Comparison of ENCODE assay signal across 8 mouse cellular contexts in the genomic region with DNA sequence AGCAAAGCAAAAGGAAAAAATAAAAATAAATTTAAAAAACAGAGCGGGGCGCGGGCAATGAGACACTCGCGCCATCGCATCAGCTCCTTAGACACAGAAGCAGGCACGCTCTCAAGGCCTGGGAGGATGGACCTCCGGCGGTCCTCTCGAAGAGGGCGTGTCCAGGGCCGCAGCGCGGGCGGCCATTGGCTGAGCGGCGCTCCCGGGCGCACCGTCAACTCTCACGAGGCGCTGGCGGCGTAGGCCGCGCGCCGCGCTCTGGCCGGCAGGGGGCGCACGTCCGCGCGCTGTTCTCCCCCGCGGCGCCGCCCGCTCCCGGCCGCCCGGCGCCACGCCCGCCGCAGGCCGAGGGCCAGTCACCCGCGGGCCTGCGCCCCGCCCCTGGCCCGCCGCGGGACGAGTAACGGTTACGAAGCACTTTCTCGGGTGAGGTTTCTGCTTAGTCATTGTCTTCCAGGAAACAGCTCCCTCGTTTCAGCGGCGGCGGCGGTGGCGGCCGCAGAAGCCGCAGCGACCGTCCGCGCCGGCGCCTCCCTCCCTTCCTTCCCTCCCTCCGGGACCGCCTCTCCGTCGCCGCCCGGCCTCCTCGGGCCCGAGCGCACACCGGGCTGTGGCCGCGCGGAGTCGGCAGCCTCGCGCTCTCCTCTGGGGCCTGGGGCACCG. TPM values are rescaled to one million over a fixed set of nuclear protein-coding genes. Genes with fewer than 3 reads are reported as not detected.
DNase-seq lines count a peak whose midpoint lies in the region; ATAC-seq and TF ChIP-seq lines count a peak whose summit lies in the region.

Gene Gclm (plus strand): TSS at position 343 of the 663 bp plus-strand sequence.

- TF ChIP-seq RAD21 in MEL (IDR thresholded peaks at IDR 0.05; ENCODE audit: low read depth, low read length), result no peak

- H3K4me3 ChIP-seq in MEL (ENCODE audit: control insufficient read depth in 1 of 2, insufficient read depth in 1 of 2, low read depth in 2 of 2, low read length in 2 of 2), result peak within 1 kb of the TSS; percentile 79 to 99
- peak within 1 kb of the TSS; percentile 64 for H3K4me3 ChIP-seq in cerebellum, adult 2 months (replicated peaks; ENCODE audit: insufficient read depth, low read depth, low read length)
- H3K4me3 ChIP-seq in lung, embryonic 16.5 days (ENCODE audit: low read length), result peak within 1 kb of the TSS; percentile 97

- ATAC-seq in hematopoietic stem cell, adult 5-6 weeks (replicated peaks in 1 of 2; ENCODE audit: insufficient read depth in 1 of 2, low FRiP score in 2 of 2, low TSS enrichment in 1 of 2, low read depth in 1 of 2, poor library complexity in 2 of 2, severe bottlenecking in 2 of 2), result peak; percentile 86
- peak; percentile 98 for ATAC-seq in lung, embryonic 16.5 days (ENCODE audit: low read depth)

- peaks cover 12 to 21% of the 10 kb centered on the region in 2 experiments for H3K4me1 ChIP-seq in MEL (ENCODE audit: control insufficient read depth in 1 of 2, insufficient read depth in 2 of 2, low read length in 2 of 2)
- peaks cover 3% of the 10 kb centered on the region for H3K4me1 ChIP-seq in cerebellum, adult 2 months (ENCODE audit: control insufficient read depth, insufficient read depth, low read length)
- H3K4me1 ChIP-seq in lung, embryonic 16.5 days (replicated peaks; ENCODE audit: control insufficient read depth, insufficient read depth, low read length), result peaks cover 26% of the 10 kb centered on the region

- peak within 1 kb of the TSS; percentile 78 for H3K4me2 ChIP-seq in lung, embryonic 16.5 days (ENCODE audit: low read depth, low read length)

- H3K9ac ChIP-seq in MEL (ENCODE audit: control insufficient read depth, low read depth, low read length, poor library complexity, severe bottlenecking), result peak within 1 kb of the TSS; percentile 89
- peak within 1 kb of the TSS; percentile 88 for H3K9ac ChIP-seq in lung, embryonic 16.5 days (ENCODE audit: low read length)

- H3K79me2 ChIP-seq in MEL (ENCODE audit: control insufficient read depth, insufficient read depth, low read length, poor library complexity), result peaks cover 42% of the 10 kb centered on the region

- no peaks in the 10 kb centered on the region for H3K9me3 ChIP-seq in MEL (replicated peaks; ENCODE audit: insufficient read depth, low read length)
- no peaks in the 10 kb centered on the region for H3K9me3 ChIP-seq in lung, embryonic 16.5 days (ENCODE audit: control insufficient read depth, low read length)

- no peaks in the 10 kb centered on the region for H3K27me3 ChIP-seq in MEL (ENCODE audit: control insufficient read depth in 1 of 2, insufficient read depth in 2 of 2, low read length in 2 of 2)
- H3K27me3 ChIP-seq in cerebellum, adult 2 months (ENCODE audit: control insufficient read depth, insufficient read depth, low read length), result no peaks in the 10 kb centered on the region
- no peaks in the 10 kb centered on the region for H3K27me3 ChIP-seq in lung, embryonic 16.5 days (ENCODE audit: control insufficient read depth, insufficient read depth, low read depth, low read length)

- TF ChIP-seq CTCF in MEL (IDR thresholded peaks at IDR 0.05 in 2 of 3, conservative IDR thresholded peaks at IDR 0.05 in 1 of 3; ENCODE audit: control insufficient read depth in 1 of 3, insufficient read depth in 1 of 3, low read depth in 2 of 3, low read length in 3 of 3, poor library complexity in 1 of 3, severe bottlenecking in 1 of 3), result peak in 2 of 3 experiments; percentile 65 to 85; a peak in 5 of 6 replicates
- TF ChIP-seq CTCF in cerebellum, adult 2 months (IDR thresholded peaks at IDR 0.05; ENCODE audit: borderline replicate concordance, insufficient read depth, low read depth, low read length), result peak; percentile 47; the same call in 1 of the 2 replicates

- H3K36me3 ChIP-seq in MEL (ENCODE audit: control insufficient read depth in 1 of 2, insufficient read depth in 2 of 2, low read length in 2 of 2), result peaks cover 6 to 34% of the 10 kb centered on the region in 2 experiments
- H3K36me3 ChIP-seq in lung, embryonic 16.5 days (ENCODE audit: control insufficient read depth, insufficient read depth, low read length), result no peaks in the 10 kb centered on the region

- peak within 1 kb of the TSS; percentile 71 for H3K27ac ChIP-seq in MEL (ENCODE audit: control insufficient read depth, low read depth, low read length)
- peak within 1 kb of the TSS; percentile 74 for H3K27ac ChIP-seq in cerebellum, adult 2 months (ENCODE audit: insufficient read depth, low read length)
- H3K27ac ChIP-seq in lung, embryonic 16.5 days (ENCODE audit: low read length), result peak within 1 kb of the TSS; percentile 84

- TF ChIP-seq EP300 in MEL (IDR thresholded peaks at IDR 0.05; ENCODE audit: low read depth in 1 of 2, low read length in 2 of 2), result peak; percentile 48 to 81; a peak in 3 of 4 replicates

- TF ChIP-seq POLR2A in MEL (IDR thresholded peaks at IDR 0.05; ENCODE audit: control insufficient read depth in 1 of 2, insufficient read depth in 1 of 2, low read depth in 1 of 2, low read length in 2 of 2, poor library complexity in 1 of 2), result peak in 1 of 2 experiments; percentile 78; a peak in 2 of 4 replicates
- TF ChIP-seq POLR2A in cerebellum, adult 2 months (IDR thresholded peaks at IDR 0.05; ENCODE audit: borderline replicate concordance, insufficient read depth, low read length), result peak; percentile 57; the same call in 1 of the 2 replicates

- DNase-seq in MEL (ENCODE audit: low read depth, low spot score), result peak; percentile 95
- peak; percentile 92 to 95 for DNase-seq in cerebellum, adult 2 months
- peak; percentile 94 for DNase-seq in forelimb bud, embryonic 11.5 days (ENCODE audit: low read depth, low spot score)
- DNase-seq in layer of hippocampus, adult 9-10 months (ENCODE audit: low spot score), result peak; percentile 73
- peak; percentile 73 for DNase-seq in ovary, postnatal 10 days (ENCODE audit: low spot score)
- DNase-seq in thymus, postnatal 10 days (ENCODE audit: low spot score in 2 of 2), result peak; percentile 86 to 89

- WGBS in cerebellum, adult 2 months, result under 1% methylated on average over 82 of the region's 90 CpGs
- WGBS in lung, embryonic 16.5 days, result under 1% methylated on average over 75 of the region's 90 CpGs

TF ChIP-seq in MEL, 35 proteins besides CTCF, POLR2A, EP300 and RAD21 (continues in another document):
- TF ChIP-seq MXI1 (IDR thresholded peaks at IDR 0.05; ENCODE audit: low read depth, low read length) (peak; percentile 73; the same call in 1 of the 2 replicates), JUND (IDR thresholded peaks at IDR 0.05; ENCODE audit: low read depth, low read length) (no peak), USF1 (IDR thresholded peaks at IDR 0.05; ENCODE audit: low read depth, low read length) (no peak), ETS1 (IDR thresholded peaks at IDR 0.05; ENCODE audit: low read depth, low read length) (peak; percentile 80), TCF12 (IDR thresholded peaks at IDR 0.05; ENCODE audit: low read depth, low read length) (peak; percentile 55), NRF1 (IDR thresholded peaks at IDR 0.05; ENCODE audit: insufficient read depth, low read depth, low read length, poor library complexity, severe bottlenecking) (0 out of 2 replicates have a peak, but pooled peaks have one; percentile 4), ELF1 (IDR thresholded peaks at IDR 0.05; ENCODE audit: low read depth, low read length) (peak; percentile 30; the same call in 1 of the 2 replicates), GATA1 (IDR thresholded peaks at IDR 0.05; ENCODE audit: low read depth, low read length) (no peak), SIN3A (IDR thresholded peaks at IDR 0.05; ENCODE audit: low read length) (peak; percentile 68), MAZ (IDR thresholded peaks at IDR 0.05; ENCODE audit: low read depth, low read length) (peak; percentile 19; the same call in 1 of the 2 replicates), POLR2AphosphoS2 (IDR thresholded peaks at IDR 0.05; ENCODE audit: low read length) (peak; percentile 66; the same call in 1 of the 2 replicates), BHLHE40 (IDR thresholded peaks at IDR 0.05; ENCODE audit: borderline replicate concordance, low read depth, low read length) (no peak), MEF2A (IDR thresholded peaks at IDR 0.05; ENCODE audit: extremely low read depth, insufficient replicate concordance, low read depth, low read length, poor library complexity, severe bottlenecking) (no peak), CHD2 (IDR thresholded peaks at IDR 0.05; ENCODE audit: low read length) (no peak), MAX (IDR thresholded peaks at IDR 0.05; ENCODE audit: low read length) (no peak), ZKSCAN1 (IDR thresholded peaks at IDR 0.05; ENCODE audit: low read depth, low read length) (no peak), USF2 (IDR thresholded peaks at IDR 0.05; ENCODE audit: borderline replicate concordance in 1 of 2, insufficient read depth in 1 of 2, low read depth in 1 of 2, low read length in 2 of 2) (no peak), HCFC1 (IDR thresholded peaks at IDR 0.05; ENCODE audit: low read depth, low read length) (0 out of 2 replicates have a peak, but pooled peaks have one; percentile 38), ZNF384 (IDR thresholded peaks at IDR 0.05; ENCODE audit: low read depth, low read length) (no peak), UBTF (IDR thresholded peaks at IDR 0.05; ENCODE audit: borderline replicate concordance, insufficient read depth, low read depth, low read length) (no peak; the same call in 1 of the 2 replicates), TBP (IDR thresholded peaks at IDR 0.05; ENCODE audit: low read depth, low read length) (0 out of 2 replicates have a peak, but pooled peaks have one; percentile 58), RCOR1 (IDR thresholded peaks at IDR 0.05; ENCODE audit: low read depth, low read length) (no peak), GABPA (IDR thresholded peaks at IDR 0.05; ENCODE audit: low read depth, low read length) (peak; percentile 96), MAFK (IDR thresholded peaks at IDR 0.05; ENCODE audit: borderline replicate concordance, low read depth, low read length) (peak; percentile 84), ZMIZ1 (IDR thresholded peaks at IDR 0.05; ENCODE audit: low read depth, low read length) (peak; percentile 70), MYB (IDR thresholded peaks at IDR 0.05; ENCODE audit: low read depth, low read length) (peak; percentile 83), ZC3H11A (IDR thresholded peaks at IDR 0.05; ENCODE audit: low read depth, low read length) (no peak), CHD1 (IDR thresholded peaks at IDR 0.05; ENCODE audit: low read depth, low read length) (no peak), E2F4 (IDR thresholded peaks at IDR 0.05; ENCODE audit: borderline replicate concordance, low read depth, low read length) (no peak)

RNA-seq across cellular contexts. Expression of gene Gclm, which starts in this region (rescaled TPM):
- 121 and 123 TPM in 2 replicates for total RNA-seq in MEL (2012; rRNA removed)
- 100 to 1,000 TPM; 174 to 334 TPM for polyA plus RNA-seq in MEL (2012; ENCODE audit: insufficient read depth in 1 of 2, insufficient read length in 2 of 2, low read depth in 1 of 2, low replicate concordance in 2 of 2, missing spikeins in 1 of 2)
- polyA plus RNA-seq in cerebellum, adult 2 months (2012; rRNA removed), result 75.4 and 78.6 TPM in 2 replicates
- 60.3 and 71.8 TPM in 2 replicates for total RNA-seq in hematopoietic stem cell, adult 5-6 weeks (2017)
- 72.9 and 78.0 TPM in 2 replicates for polyA plus RNA-seq in lung, embryonic 16.5 days (2015; fragmentation: Nextera tagmentation; extraction: Ambion mirVana)

Comparison
In these comparisons a context has a peak if more than half of its experiments do, and no peak if none do; other contexts are left out.
1. Peak in every context shown above with its lines: DNase-seq, ATAC-seq, H3K4me3 ChIP-seq and H3K27ac ChIP-seq.